Mouse (Mus musculus): ENCODE results near the gene Ncoa1.

DNA sequence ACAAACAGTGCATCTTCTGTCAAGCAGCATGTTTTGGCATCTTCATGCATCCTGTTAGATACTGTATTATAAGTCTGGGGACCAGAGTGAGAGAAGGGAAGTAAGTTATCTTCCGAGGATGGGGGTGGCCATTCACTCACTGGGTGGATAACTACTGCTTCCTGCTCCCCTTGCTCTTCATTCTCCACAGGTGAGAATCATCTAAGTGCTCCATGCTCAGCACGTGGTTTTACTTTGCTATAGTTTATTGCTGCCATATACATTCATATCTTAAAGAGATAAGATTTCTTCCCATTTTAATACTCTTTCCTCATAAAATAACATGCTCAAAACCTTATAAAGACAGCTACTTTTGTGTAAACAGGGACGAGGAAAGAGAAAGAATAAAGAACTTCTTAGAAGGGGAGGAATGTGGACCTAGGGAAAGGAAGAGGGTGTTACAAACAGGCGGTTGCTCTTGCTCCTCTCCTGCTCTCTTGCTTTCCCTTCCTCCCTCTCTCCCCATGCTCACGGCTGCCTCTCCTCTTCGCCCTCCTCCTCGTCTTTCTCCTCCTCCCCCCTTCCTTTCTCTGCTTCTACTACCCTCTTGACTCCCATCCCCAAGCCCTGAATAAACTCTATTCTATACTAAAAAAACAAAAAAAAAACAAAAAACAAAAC is 97.6 kb downstream of the Ncoa1 start:
- TF ChIP-seq CTCF (IDR thresholded peaks at IDR 0.05; ENCODE audit: low read depth, low read length) (no peak), GATA1 (IDR thresholded peaks at IDR 0.05; ENCODE audit: borderline replicate concordance, low read length) (no peak)

All from G1E (cell line).